Mouse (Mus musculus): Measurements from ENCODE around the gene Btg4.
"Not testable (repeated sequence)": the region's sequence is repeated elsewhere in the genome, so short reads cannot be mapped to it uniquely, and the experiment has no call there.

Btg4 gene

GRCm38 (mm10) chr9:51105751-51106150, 45.0 kb downstream of the Btg4 start:
- Histone ChIP-seq H3K27me3 (ENCODE audit: control insufficient read depth, insufficient read depth, low read length, poor library complexity, severe bottlenecking) (no peaks in the 10 kb centered on the region), H3K36me3 (ENCODE audit: control insufficient read depth, insufficient read depth, low read length, poor library complexity, severe bottlenecking) (no peaks in the 10 kb centered on the region)
- no peak for DNase-seq (ENCODE audit: low read depth, low spot score)

- DNase-seq (ENCODE audit: low read depth, low spot score): no peak
- no peaks in the 10 kb centered on the region for H3K27me3 ChIP-seq (ENCODE audit: control insufficient read depth, insufficient read depth, low read length, poor library complexity, severe bottlenecking)
Observed at GRCm38 (mm10) chr9:51114767-51115166, 54.1 kb downstream of the Btg4 start.

GRCm38 (mm10) chr9:51136985-51137384, 76.3 kb downstream of the Btg4 start:
- Histone ChIP-seq H3K36me3 (ENCODE audit: control insufficient read depth, insufficient read depth, low read length, poor library complexity, severe bottlenecking) (no peaks in the 10 kb centered on the region), H3K27me3 (ENCODE audit: control insufficient read depth, insufficient read depth, low read length, poor library complexity, severe bottlenecking) (no peaks in the 10 kb centered on the region)
- peak; percentile 32 for DNase-seq (ENCODE audit: low read depth, low spot score)

More at GRCm38 (mm10) chr9:51114767-51115166, 54.1 kb downstream of the Btg4 start:
- H3K36me3 ChIP-seq (ENCODE audit: control insufficient read depth, insufficient read depth, low read length, poor library complexity, severe bottlenecking): no peaks in the 10 kb centered on the region

GRCm38 (mm10) chr9:51137432-51137831, 76.7 kb downstream of the Btg4 start:
- no peaks in the 10 kb centered on the region for H3K27me3 ChIP-seq (ENCODE audit: control insufficient read depth, insufficient read depth, low read length, poor library complexity, severe bottlenecking)
- H3K36me3 ChIP-seq (ENCODE audit: control insufficient read depth, insufficient read depth, low read length, poor library complexity, severe bottlenecking): no peaks in the 10 kb centered on the region
- DNase-seq (ENCODE audit: low read depth, low spot score): no peak

- H3K27me3 ChIP-seq (ENCODE audit: control insufficient read depth, insufficient read depth, low read length, poor library complexity, severe bottlenecking): no peaks in the 10 kb centered on the region
- no peak for DNase-seq (ENCODE audit: low read depth, low spot score)
Observed at GRCm38 (mm10) chr9:51137836-51138235, 77.1 kb downstream of the Btg4 start.

GRCm38 (mm10) chr9:51138301-51138700, 77.6 kb downstream of the Btg4 start:
- Histone ChIP-seq H3K36me3 (ENCODE audit: control insufficient read depth, insufficient read depth, low read length, poor library complexity, severe bottlenecking) (no peaks in the 10 kb centered on the region), H3K27me3 (ENCODE audit: control insufficient read depth, insufficient read depth, low read length, poor library complexity, severe bottlenecking) (no peaks in the 10 kb centered on the region)
- DNase-seq (ENCODE audit: low read depth, low spot score): no peak

More at GRCm38 (mm10) chr9:51137836-51138235, 77.1 kb downstream of the Btg4 start:
- H3K36me3 ChIP-seq (ENCODE audit: control insufficient read depth, insufficient read depth, low read length, poor library complexity, severe bottlenecking): no peaks in the 10 kb centered on the region

GRCm38 (mm10) chr9:51139401-51139800, 78.7 kb downstream of the Btg4 start:
- H3K36me3 ChIP-seq (ENCODE audit: control insufficient read depth, insufficient read depth, low read length, poor library complexity, severe bottlenecking); DNase-seq (ENCODE audit: low read depth, low spot score); H3K27me3 ChIP-seq (ENCODE audit: control insufficient read depth, insufficient read depth, low read length, poor library complexity, severe bottlenecking): not testable (repeated sequence)

- no peaks in the 10 kb centered on the region for H3K36me3 ChIP-seq (ENCODE audit: control insufficient read depth, insufficient read depth, low read length, poor library complexity, severe bottlenecking)
- H3K27me3 ChIP-seq (ENCODE audit: control insufficient read depth, insufficient read depth, low read length, poor library complexity, severe bottlenecking): no peaks in the 10 kb centered on the region
- DNase-seq (ENCODE audit: low read depth, low spot score): no peak
Observed at GRCm38 (mm10) chr9:51140711-51141110, 80.0 kb downstream of the Btg4 start.

GRCm38 (mm10) chr9:51143437-51143836, 82.7 kb downstream of the Btg4 start:
- no peak for DNase-seq (ENCODE audit: low read depth, low spot score)
- no peaks in the 10 kb centered on the region for H3K27me3 ChIP-seq (ENCODE audit: control insufficient read depth, insufficient read depth, low read length, poor library complexity, severe bottlenecking)
- no peaks in the 10 kb centered on the region for H3K36me3 ChIP-seq (ENCODE audit: control insufficient read depth, insufficient read depth, low read length, poor library complexity, severe bottlenecking)

- H3K36me3 ChIP-seq (ENCODE audit: control insufficient read depth, insufficient read depth, low read length, poor library complexity, severe bottlenecking): no peaks in the 10 kb centered on the region
- no peak for DNase-seq (ENCODE audit: low read depth, low spot score)
- H3K27me3 ChIP-seq (ENCODE audit: control insufficient read depth, insufficient read depth, low read length, poor library complexity, severe bottlenecking): no peaks in the 10 kb centered on the region
Observed at GRCm38 (mm10) chr9:51144218-51144617, 83.5 kb downstream of the Btg4 start.

GRCm38 (mm10) chr9:51146496-51146895, 85.8 kb downstream of the Btg4 start:
- no peaks in the 10 kb centered on the region for H3K36me3 ChIP-seq (ENCODE audit: control insufficient read depth, insufficient read depth, low read length, poor library complexity, severe bottlenecking)
- no peak for DNase-seq (ENCODE audit: low read depth, low spot score)

GRCm38 (mm10) chr9:51147294-51147693, 86.6 kb downstream of the Btg4 start:
- Histone ChIP-seq H3K27me3 (ENCODE audit: control insufficient read depth, insufficient read depth, low read length, poor library complexity, severe bottlenecking) (no peaks in the 10 kb centered on the region; the same call in 1 of the 2 replicates), H3K36me3 (ENCODE audit: control insufficient read depth, insufficient read depth, low read length, poor library complexity, severe bottlenecking) (no peaks in the 10 kb centered on the region)
- no peak for DNase-seq (ENCODE audit: low read depth, low spot score)

More at GRCm38 (mm10) chr9:51146496-51146895, 85.8 kb downstream of the Btg4 start:
- no peaks in the 10 kb centered on the region for H3K27me3 ChIP-seq (ENCODE audit: control insufficient read depth, insufficient read depth, low read length, poor library complexity, severe bottlenecking)

- Histone ChIP-seq H3K36me3 (ENCODE audit: control insufficient read depth, insufficient read depth, low read length, poor library complexity, severe bottlenecking) (no peaks in the 10 kb centered on the region), H3K27me3 (ENCODE audit: control insufficient read depth, insufficient read depth, low read length, poor library complexity, severe bottlenecking) (no peaks in the 10 kb centered on the region; the same call in 1 of the 2 replicates)
- DNase-seq (ENCODE audit: low read depth, low spot score): peak; percentile 74
Observed at GRCm38 (mm10) chr9:51152079-51152752, 91.5 kb downstream of the Btg4 start.

GRCm38 (mm10) chr9:51161771-51162388, 101.2 kb downstream of the Btg4 start:
- peak; percentile 92 for DNase-seq (ENCODE audit: low read depth, low spot score)

GRCm38 (mm10) chr9:51163989-51164388, 103.3 kb downstream of the Btg4 start:
- no peaks in the 10 kb centered on the region for H3K36me3 ChIP-seq (ENCODE audit: control insufficient read depth, insufficient read depth, low read length, poor library complexity, severe bottlenecking)
- DNase-seq (ENCODE audit: low read depth, low spot score): no peak
- no peaks in the 10 kb centered on the region for H3K27me3 ChIP-seq (ENCODE audit: control insufficient read depth, insufficient read depth, low read length, poor library complexity, severe bottlenecking)

More at GRCm38 (mm10) chr9:51161771-51162388, 101.2 kb downstream of the Btg4 start:
- Histone ChIP-seq H3K36me3 (ENCODE audit: control insufficient read depth, insufficient read depth, low read length, poor library complexity, severe bottlenecking) (no peaks in the 10 kb centered on the region), H3K27me3 (ENCODE audit: control insufficient read depth, insufficient read depth, low read length, poor library complexity, severe bottlenecking) (no peaks in the 10 kb centered on the region)

Measured in splenic B cell, adult 2 months (primary cell).